16 mouse cellular contexts compared by ENCODE assay signal in genomic region chr14:57883341-57883740, GRCm38 (mm10). TPM values are rescaled to one million over a fixed set of nuclear protein-coding genes. Genes with fewer than 3 reads are reported as not detected.
DNase-seq lines count a peak whose midpoint lies in the region; ATAC-seq and TF ChIP-seq lines count a peak whose summit lies in the region.
"Had no signal": no experiment of that assay in that cellular context is flagged by ENCODE, and none has a peak within 500 bp of the region (broad histone marks: within the 10 kb centered on the region; RNA-seq: fewer than 3 reads in every experiment).

No protein-coding gene starts in this region.

- H3K36me3 ChIP-seq in limb, embryonic 14.5 days (ENCODE audit: control insufficient read depth, insufficient read depth, low read length) = 0 out of 2 replicates have a peak, but pooled peaks cover 4% of the 10 kb centered on the region
- H3K36me3 ChIP-seq in limb, embryonic 10.5 days = peaks cover 12% of the 10 kb centered on the region
- no peaks in the 10 kb centered on the region for H3K36me3 ChIP-seq in embryonic facial prominence, embryonic 15.5 days
- H3K36me3 ChIP-seq in intestine, postnatal 0 days (ENCODE audit: control insufficient read depth, insufficient read depth) = no peaks in the 10 kb centered on the region
- H3K36me3 ChIP-seq in small intestine, adult 2 months (ENCODE audit: control insufficient read depth, insufficient read depth, low read length) = no peaks in the 10 kb centered on the region
- no peaks in the 10 kb centered on the region for H3K36me3 ChIP-seq in neural tube, embryonic 15.5 days
- H3K36me3 ChIP-seq in hindbrain, embryonic 12.5 days = no peaks in the 10 kb centered on the region
- H3K36me3 ChIP-seq: hindbrain, embryonic 13.5 days; midbrain, embryonic 12.5 days had no signal

- no peak for ATAC-seq in limb, embryonic 14.5 days (ENCODE audit: low FRiP score, low read depth)
- no peak for ATAC-seq in embryonic facial prominence, embryonic 15.5 days (ENCODE audit: insufficient number of reproducible peaks, low FRiP score, low TSS enrichment, low read depth)
- ATAC-seq in intestine, postnatal 0 days = peak; percentile 59
- no peak for ATAC-seq in neural tube, embryonic 15.5 days (ENCODE audit: low FRiP score)
- ATAC-seq in hindbrain, embryonic 12.5 days (ENCODE audit: low FRiP score) = no peak
- ATAC-seq: liver, postnatal 0 days had no signal

- H3K27me3 ChIP-seq in limb, embryonic 14.5 days (ENCODE audit: control insufficient read depth, insufficient read depth, low read length) = no peaks in the 10 kb centered on the region
- no peaks in the 10 kb centered on the region for H3K27me3 ChIP-seq in limb, embryonic 10.5 days (ENCODE audit: low read depth, poor library complexity, severe bottlenecking)
- H3K27me3 ChIP-seq in embryonic facial prominence, embryonic 15.5 days = no peaks in the 10 kb centered on the region
- no peaks in the 10 kb centered on the region for H3K27me3 ChIP-seq in intestine, postnatal 0 days (replicated peaks; ENCODE audit: control insufficient read depth, insufficient read depth, low read length)
- no peaks in the 10 kb centered on the region for H3K27me3 ChIP-seq in small intestine, adult 2 months (ENCODE audit: control insufficient read depth, insufficient read depth, low read length)
- H3K27me3 ChIP-seq in neural tube, embryonic 15.5 days (replicated peaks) = no peaks in the 10 kb centered on the region
- H3K27me3 ChIP-seq in hindbrain, embryonic 12.5 days = no peaks in the 10 kb centered on the region
- H3K27me3 ChIP-seq: CH12.LX; hindbrain, embryonic 13.5 days; limb, embryonic 13.5 days; midbrain, embryonic 12.5 days had no signal

- H3K4me3 ChIP-seq in limb, embryonic 14.5 days (replicated peaks; ENCODE audit: low read length) = no peak overlapping the region
- no peak overlapping the region for H3K4me3 ChIP-seq in limb, embryonic 10.5 days
- H3K4me3 ChIP-seq in embryonic facial prominence, embryonic 15.5 days (replicated peaks) = no peak overlapping the region
- no peak overlapping the region for H3K4me3 ChIP-seq in intestine, postnatal 0 days (ENCODE audit: low read depth, low read length)
- no peak overlapping the region for H3K4me3 ChIP-seq in small intestine, adult 2 months (ENCODE audit: low read depth, low read length)
- H3K4me3 ChIP-seq in neural tube, embryonic 15.5 days (replicated peaks) = no peak overlapping the region
- H3K4me3 ChIP-seq in hindbrain, embryonic 12.5 days = no peak overlapping the region
- H3K4me3 ChIP-seq: hindbrain, embryonic 13.5 days; limb, embryonic 13.5 days; midbrain, embryonic 12.5 days had no signal

- no peak for TF ChIP-seq CTCF in intestine, postnatal 0 days (IDR thresholded peaks at IDR 0.05; ENCODE audit: low read depth)
- TF ChIP-seq CTCF in small intestine, adult 2 months (IDR thresholded peaks at IDR 0.05; ENCODE audit: extremely low read depth, insufficient read length, insufficient replicate concordance, low read depth, low read length) = no peak

- no peak overlapping the region for H3K27ac ChIP-seq in limb, embryonic 14.5 days (replicated peaks; ENCODE audit: low read depth, low read length)
- H3K27ac ChIP-seq in limb, embryonic 10.5 days = no peak overlapping the region
- H3K27ac ChIP-seq in embryonic facial prominence, embryonic 15.5 days (replicated peaks) = peak overlapping the region; percentile 70; the same call in 1 of the 2 replicates
- H3K27ac ChIP-seq in intestine, postnatal 0 days (ENCODE audit: low read depth, low read length) = peak overlapping the region; percentile 58
- H3K27ac ChIP-seq in small intestine, adult 2 months (ENCODE audit: insufficient read depth, low read depth, low read length) = peak overlapping the region; percentile 75
- H3K27ac ChIP-seq in neural tube, embryonic 15.5 days (replicated peaks) = no peak overlapping the region
- no peak overlapping the region for H3K27ac ChIP-seq in hindbrain, embryonic 12.5 days
- H3K27ac ChIP-seq: hindbrain, embryonic 13.5 days; limb, embryonic 13.5 days; midbrain, embryonic 12.5 days had no signal

- no peak overlapping the region for H3K4me2 ChIP-seq in limb, embryonic 14.5 days (replicated peaks; ENCODE audit: low read depth, low read length, severe bottlenecking)
- H3K4me2 ChIP-seq in embryonic facial prominence, embryonic 15.5 days (replicated peaks) = no peak overlapping the region
- H3K4me2 ChIP-seq in intestine, postnatal 0 days (replicated peaks; ENCODE audit: low read depth) = no peak overlapping the region
- H3K4me2 ChIP-seq in neural tube, embryonic 15.5 days = no peak overlapping the region
- no peak overlapping the region for H3K4me2 ChIP-seq in hindbrain, embryonic 12.5 days (replicated peaks)
- H3K4me2 ChIP-seq: hindbrain, embryonic 13.5 days; limb, embryonic 13.5 days; midbrain, embryonic 12.5 days had no signal

- no peak overlapping the region for H3K9ac ChIP-seq in limb, embryonic 14.5 days (ENCODE audit: low read depth, low read length, severe bottlenecking)
- no peak overlapping the region for H3K9ac ChIP-seq in embryonic facial prominence, embryonic 15.5 days
- no peak overlapping the region for H3K9ac ChIP-seq in intestine, postnatal 0 days (ENCODE audit: low read depth, low read length)
- H3K9ac ChIP-seq in neural tube, embryonic 15.5 days (replicated peaks) = no peak overlapping the region
- no peak overlapping the region for H3K9ac ChIP-seq in hindbrain, embryonic 12.5 days
- H3K9ac ChIP-seq: hindbrain, embryonic 13.5 days; limb, embryonic 13.5 days; liver, postnatal 0 days; midbrain, embryonic 12.5 days had no signal

- peaks cover 4% of the 10 kb centered on the region; the same call in 1 of the 2 replicates for H3K4me1 ChIP-seq in limb, embryonic 14.5 days (ENCODE audit: control insufficient read depth, insufficient read depth, low read length)
- H3K4me1 ChIP-seq in limb, embryonic 10.5 days = peaks cover 6% of the 10 kb centered on the region
- peaks cover 12% of the 10 kb centered on the region for H3K4me1 ChIP-seq in embryonic facial prominence, embryonic 15.5 days
- no peaks in the 10 kb centered on the region for H3K4me1 ChIP-seq in intestine, postnatal 0 days (replicated peaks; ENCODE audit: control insufficient read depth, insufficient read depth, low read length)
- H3K4me1 ChIP-seq in small intestine, adult 2 months (ENCODE audit: control insufficient read depth, insufficient read depth, insufficient read length, low read length) = peaks cover 19% of the 10 kb centered on the region
- H3K4me1 ChIP-seq in neural tube, embryonic 15.5 days = peaks cover 35% of the 10 kb centered on the region
- peaks cover 12% of the 10 kb centered on the region for H3K4me1 ChIP-seq in hindbrain, embryonic 12.5 days

- H3K9me3 ChIP-seq in limb, embryonic 14.5 days (ENCODE audit: control insufficient read depth, low read length) = no peaks in the 10 kb centered on the region
- no peaks in the 10 kb centered on the region for H3K9me3 ChIP-seq in limb, embryonic 10.5 days (replicated peaks)
- no peaks in the 10 kb centered on the region for H3K9me3 ChIP-seq in embryonic facial prominence, embryonic 15.5 days (replicated peaks)
- no peaks in the 10 kb centered on the region for H3K9me3 ChIP-seq in intestine, postnatal 0 days (ENCODE audit: control insufficient read depth)
- H3K9me3 ChIP-seq in neural tube, embryonic 15.5 days (replicated peaks) = no peaks in the 10 kb centered on the region
- no peaks in the 10 kb centered on the region for H3K9me3 ChIP-seq in hindbrain, embryonic 12.5 days (replicated peaks)
- H3K9me3 ChIP-seq: hindbrain, embryonic 13.5 days; limb, embryonic 13.5 days; midbrain, embryonic 12.5 days had no signal

- peak; percentile 18 for DNase-seq in limb, embryonic 14.5 days (ENCODE audit: low spot score)
- no peak for DNase-seq in limb, embryonic 10.5 days (ENCODE audit: low spot score)
- DNase-seq: cerebellum, adult 11-12 months; cerebellum, postnatal 36 days; gastrocnemius, postnatal 36 days; kidney, adult 2 months; liver, postnatal 0 days had no signal

- 90% methylated on average over 3 of the region's 3 CpGs for WGBS in limb, embryonic 14.5 days
- 94% methylated on average over 3 of the region's 3 CpGs for WGBS in limb, embryonic 10.5 days
- WGBS in embryonic facial prominence, embryonic 15.5 days = 76% methylated on average over 3 of the region's 3 CpGs
- 44% methylated on average over 3 of the region's 3 CpGs for WGBS in intestine, postnatal 0 days
- WGBS in small intestine, adult 2 months = 36% methylated on average over 3 of the region's 3 CpGs
- 94% methylated on average over 3 of the region's 3 CpGs for WGBS in neural tube, embryonic 15.5 days
- 87% methylated on average over 3 of the region's 3 CpGs for WGBS in hindbrain, embryonic 12.5 days

- TF ChIP-seq POLR2A in limb, embryonic 14.5 days (IDR thresholded peaks at IDR 0.05; ENCODE audit: borderline replicate concordance, extremely low read depth, insufficient read depth, insufficient read length) = no peak
- no peak for TF ChIP-seq POLR2A in small intestine, adult 2 months (IDR thresholded peaks at IDR 0.05; ENCODE audit: low read depth, low read length)

RNA-seq across cellular contexts. Expression of gene Zdhhc20, which starts 6.7 kb away (rescaled TPM):
- polyA plus RNA-seq in limb, embryonic 14.5 days (2012; rRNA removed) = 28.4 and 30.6 TPM in 2 replicates
- polyA plus RNA-seq in limb, embryonic 14.5 days (2014; fragmentation: Nextera tagmentation; extraction: Ambion mirVana) = 57.6 and 63.9 TPM in 2 replicates
- polyA plus RNA-seq in limb, embryonic 10.5 days (2016; fragmentation: Nextera tagmentation; extraction: Ambion mirVana) = 53.6 and 62.7 TPM in 2 replicates
- 67.0 and 71.2 TPM in 2 replicates for polyA plus RNA-seq in embryonic facial prominence, embryonic 15.5 days (2015; fragmentation: Nextera tagmentation; extraction: Ambion mirVana)
- 28.8 and 32.8 TPM in 2 replicates for polyA plus RNA-seq in intestine, postnatal 0 days (2015; fragmentation: Nextera tagmentation; extraction: Ambion mirVana)
- polyA plus RNA-seq in small intestine, adult 2 months (2012; rRNA removed) = 0.85 and 2.0 TPM in 2 replicates
- 40.7 and 46.2 TPM in 2 replicates for polyA plus RNA-seq in neural tube, embryonic 15.5 days (2015; fragmentation: Nextera tagmentation; extraction: Ambion mirVana)
- 67.0 and 71.6 TPM in 2 replicates for polyA plus RNA-seq in hindbrain, embryonic 12.5 days (2016; fragmentation: Nextera tagmentation; extraction: Ambion mirVana)

RNA-seq across cellular contexts. Expression of gene Mrpl57, which starts 57.3 kb away (rescaled TPM):
- 71.9 and 73.2 TPM in 2 replicates for polyA plus RNA-seq in limb, embryonic 14.5 days (2012; rRNA removed)
- polyA plus RNA-seq in limb, embryonic 14.5 days (2014; fragmentation: Nextera tagmentation; extraction: Ambion mirVana) = 152 and 162 TPM in 2 replicates
- 143 and 157 TPM in 2 replicates for polyA plus RNA-seq in limb, embryonic 10.5 days (2016; fragmentation: Nextera tagmentation; extraction: Ambion mirVana)
- polyA plus RNA-seq in embryonic facial prominence, embryonic 15.5 days (2015; fragmentation: Nextera tagmentation; extraction: Ambion mirVana) = 156 and 160 TPM in 2 replicates
- 211 and 220 TPM in 2 replicates for polyA plus RNA-seq in intestine, postnatal 0 days (2015; fragmentation: Nextera tagmentation; extraction: Ambion mirVana)
- 36.4 and 52.9 TPM in 2 replicates for polyA plus RNA-seq in small intestine, adult 2 months (2012; rRNA removed)
- polyA plus RNA-seq in neural tube, embryonic 15.5 days (2015; fragmentation: Nextera tagmentation; extraction: Ambion mirVana) = 159 and 162 TPM in 2 replicates
- 117 and 127 TPM in 2 replicates for polyA plus RNA-seq in hindbrain, embryonic 12.5 days (2016; fragmentation: Nextera tagmentation; extraction: Ambion mirVana)

RNA-seq across cellular contexts. Expression of gene Ska3, which starts 57.4 kb away (rescaled TPM):
- 13.7 and 16.1 TPM in 2 replicates for polyA plus RNA-seq in limb, embryonic 14.5 days (2012; rRNA removed)
- 18.0 and 22.7 TPM in 2 replicates for polyA plus RNA-seq in limb, embryonic 14.5 days (2014; fragmentation: Nextera tagmentation; extraction: Ambion mirVana)
- 65.9 and 66.4 TPM in 2 replicates for polyA plus RNA-seq in limb, embryonic 10.5 days (2016; fragmentation: Nextera tagmentation; extraction: Ambion mirVana)
- 25.4 and 28.6 TPM in 2 replicates for polyA plus RNA-seq in embryonic facial prominence, embryonic 15.5 days (2015; fragmentation: Nextera tagmentation; extraction: Ambion mirVana)
- 5.3 and 5.8 TPM in 2 replicates for polyA plus RNA-seq in intestine, postnatal 0 days (2015; fragmentation: Nextera tagmentation; extraction: Ambion mirVana)
- 0.17 and 0.55 TPM in 2 replicates for polyA plus RNA-seq in small intestine, adult 2 months (2012; rRNA removed)
- polyA plus RNA-seq in neural tube, embryonic 15.5 days (2015; fragmentation: Nextera tagmentation; extraction: Ambion mirVana) = 5.5 and 12.3 TPM in 2 replicates
- polyA plus RNA-seq in hindbrain, embryonic 12.5 days (2016; fragmentation: Nextera tagmentation; extraction: Ambion mirVana) = 28.5 and 31.7 TPM in 2 replicates

Comparison
In these comparisons a context has a peak if more than half of its experiments do, and no peak if none do; other contexts are left out.
1. H3K27ac ChIP-seq: peak in embryonic facial prominence, embryonic 15.5 days (single experiment), intestine, postnatal 0 days (single experiment) and small intestine, adult 2 months (single experiment); none in limb, embryonic 14.5 days (single experiment), limb, embryonic 10.5 days (single experiment), neural tube, embryonic 15.5 days (single experiment) and hindbrain, embryonic 12.5 days (single experiment).